Mouse (Mus musculus): ENCODE results near the gene Gm21992.

Gene Gm21992

DNA sequence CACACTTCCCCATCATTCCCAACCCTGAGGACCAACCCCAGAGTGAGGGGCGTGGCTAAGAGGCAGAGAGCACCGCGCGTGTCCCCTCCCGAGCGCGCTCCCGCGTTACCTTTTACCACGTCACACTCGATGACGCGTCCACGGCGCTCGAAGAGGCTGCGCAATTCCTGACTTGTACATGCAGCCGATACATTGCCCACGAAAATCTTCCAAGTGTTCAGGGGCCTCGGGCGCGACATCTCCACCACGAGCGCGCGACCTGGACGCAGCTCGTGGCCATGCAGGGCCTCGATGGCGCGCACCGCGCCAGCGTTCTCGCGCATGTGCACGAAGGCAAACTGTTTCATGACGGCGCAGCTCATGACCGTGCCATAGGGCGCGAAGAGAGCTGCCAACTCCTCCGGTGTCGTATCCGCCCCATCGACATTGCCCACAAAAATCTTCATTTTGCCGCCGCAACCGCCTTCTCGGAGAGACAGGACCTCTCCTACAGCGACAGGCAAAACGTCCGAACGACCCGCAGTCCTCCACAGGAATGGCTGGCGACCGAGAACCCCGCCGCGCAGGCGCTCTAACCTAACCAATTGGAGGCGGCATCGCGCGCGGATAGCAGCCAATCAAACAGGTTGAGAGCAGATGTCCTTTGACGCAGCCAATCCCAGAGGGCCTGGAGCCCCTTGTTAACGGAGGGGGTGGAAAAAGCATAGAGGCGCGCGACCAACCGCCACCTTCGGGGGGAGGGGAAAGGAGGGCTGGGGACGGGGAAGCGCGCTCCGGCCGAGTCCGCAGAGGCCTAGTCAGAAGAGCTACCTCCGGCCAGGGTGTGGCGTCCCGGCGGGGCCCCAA is at the start of gene Gm21992, which contains the start of gene Rbm14:
TSS of gene Gm21992 (minus strand) at position 550 of the 846 bp plus-strand sequence.
TSS of gene Rbm14 (minus strand) at position 572 of the 846 bp plus-strand sequence.
- peak; percentile 99 for DNase-seq

DNA sequence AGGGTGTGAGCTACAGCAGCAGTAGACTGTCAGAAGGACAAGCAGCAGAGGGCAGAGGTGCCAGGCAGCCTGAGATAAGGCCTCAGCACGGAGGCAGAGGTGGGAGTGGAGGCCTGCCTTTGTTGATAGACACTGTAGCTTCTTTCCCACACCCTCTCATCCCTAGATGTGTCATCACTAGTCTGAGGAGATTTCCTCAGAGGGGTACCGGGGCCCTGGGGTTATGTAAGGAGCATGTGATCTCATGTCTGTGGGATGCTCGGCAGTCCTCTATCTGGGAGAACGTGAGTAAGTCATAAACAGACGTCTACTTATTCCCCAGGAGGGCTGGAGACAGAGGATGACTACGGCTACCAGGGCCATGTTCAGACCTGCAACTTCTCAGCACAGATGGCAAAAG is 47.7 kb upstream of the Gm21992 start:
- no peak for DNase-seq

DNA sequence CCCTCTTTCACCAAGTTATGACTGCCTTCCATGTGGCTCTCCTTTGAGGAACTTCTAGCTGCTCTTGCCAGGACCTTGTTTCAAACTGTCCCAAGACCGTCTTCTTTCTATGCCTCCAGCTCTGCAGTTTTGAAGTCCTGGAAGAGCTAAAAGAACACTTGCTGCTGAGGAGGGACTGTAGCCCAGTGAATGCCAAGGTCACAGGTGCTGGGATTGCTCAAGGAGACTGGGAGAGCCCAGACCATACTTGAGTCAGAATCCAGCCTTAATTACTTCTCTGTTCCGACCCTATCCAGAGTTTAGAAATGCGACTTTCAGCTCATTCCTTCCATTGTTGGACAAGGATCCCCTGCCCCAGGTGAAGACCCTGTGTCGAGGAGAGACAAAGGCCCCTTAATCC is 44.5 kb upstream of the Gm21992 start:
- no peak for DNase-seq

DNA sequence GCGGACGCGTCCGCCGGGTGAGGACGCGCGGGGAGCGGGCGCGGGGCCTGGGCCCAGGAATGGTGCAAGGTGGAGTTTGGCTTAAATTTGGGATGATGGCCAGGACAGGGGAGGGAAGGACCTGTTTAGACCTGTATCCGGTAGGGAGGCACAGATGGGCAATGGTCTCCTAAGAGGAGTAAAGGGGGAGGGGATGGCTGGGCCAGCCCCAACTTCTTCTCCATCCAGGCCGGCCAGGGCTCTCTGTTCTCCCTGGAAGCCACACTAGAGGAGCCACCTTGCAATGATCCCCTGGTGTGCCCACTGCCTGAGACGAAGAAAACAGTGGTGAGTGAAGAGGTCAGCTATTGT is 44.0 kb upstream of the Gm21992 start:
- no peak for DNase-seq

DNA sequence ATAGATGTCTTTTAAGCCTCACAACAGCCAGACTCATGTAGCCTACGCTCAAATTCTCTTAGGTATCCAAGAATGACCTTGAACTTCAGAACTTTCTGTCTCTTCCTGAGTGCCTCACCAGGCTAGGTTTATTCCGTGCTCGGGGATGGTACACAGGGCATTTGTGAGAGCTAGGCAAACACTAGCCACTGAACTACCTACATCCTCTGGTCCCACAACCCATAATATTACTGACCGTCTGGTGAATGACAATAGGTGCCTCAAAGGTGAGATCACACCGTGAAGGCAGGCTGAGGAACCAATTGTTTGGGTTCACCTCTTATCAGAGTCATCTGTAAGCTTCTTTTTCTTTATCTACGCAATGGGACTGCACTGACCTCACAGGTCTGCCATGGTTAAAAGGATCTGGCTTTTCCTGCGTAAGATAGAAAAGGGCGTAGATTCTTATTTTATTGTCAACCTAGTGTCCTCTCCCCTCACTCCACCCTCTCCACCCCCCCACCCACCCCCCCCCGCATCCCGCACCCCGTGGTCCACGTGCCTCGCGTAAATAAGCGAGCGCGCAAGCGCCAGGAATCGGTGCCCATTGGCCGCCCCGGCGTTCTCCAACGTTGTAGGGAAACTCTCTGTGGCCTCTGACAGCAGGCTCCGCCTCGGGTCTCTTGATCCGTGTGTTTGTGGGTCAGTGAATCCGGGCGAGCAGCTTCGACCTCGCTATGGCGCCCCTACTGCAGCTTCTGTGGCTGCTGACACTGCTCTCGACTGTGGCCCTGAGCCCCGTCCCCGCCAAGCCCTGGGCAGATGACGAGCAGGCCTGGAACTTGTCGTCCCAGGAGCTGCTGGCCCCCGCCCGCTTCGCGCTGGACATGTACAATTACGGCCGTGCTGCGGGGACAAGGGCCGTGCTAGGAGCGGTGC is 43.4 kb upstream of the Gm21992 start, which contains the start of gene Ctsf:
TSS of gene Ctsf (plus strand) at position 579 of the 918 bp plus-strand sequence.
- peak; percentile 95 for DNase-seq

DNA sequence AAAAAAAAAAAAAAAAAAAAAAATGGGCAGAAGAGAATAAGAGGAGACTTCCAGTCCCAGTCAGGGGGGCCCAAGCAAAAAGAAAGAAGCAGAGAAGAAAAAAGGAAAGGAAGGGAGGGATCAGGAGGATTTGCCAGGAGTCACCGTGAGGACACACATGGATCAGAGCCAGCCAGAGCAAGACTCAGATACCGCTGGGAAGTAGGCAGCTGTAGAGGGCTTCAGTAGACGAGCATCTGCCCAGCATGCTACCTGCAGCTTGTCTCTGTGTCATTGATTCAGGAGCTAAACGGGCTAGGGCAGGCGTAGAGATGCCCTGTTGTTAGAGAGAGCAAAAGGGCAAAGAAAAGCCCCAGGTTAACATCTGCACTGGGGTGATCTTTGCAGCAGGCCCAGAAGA is 38.9 kb upstream of the Gm21992 start:
- no peak for DNase-seq

DNA sequence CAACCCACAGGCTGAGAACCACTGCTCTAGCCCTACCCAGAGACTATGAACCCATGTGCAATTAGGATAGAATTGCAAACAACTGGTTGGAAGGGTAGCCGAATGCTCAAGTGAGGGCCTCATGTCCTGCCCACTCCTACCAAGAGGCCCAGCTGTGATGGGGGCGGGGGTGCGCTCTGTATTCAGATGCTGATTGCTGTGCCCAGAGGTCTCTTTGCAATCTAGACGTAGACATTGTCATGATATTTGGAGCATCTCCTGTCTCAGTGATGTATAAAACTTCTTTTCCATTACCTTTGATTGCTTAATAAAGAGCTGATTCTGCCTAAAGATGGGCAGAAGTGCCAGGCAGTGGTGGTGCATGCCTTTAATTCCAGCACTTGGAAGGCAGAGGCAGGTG is 38.4 kb upstream of the Gm21992 start:
- no peak for DNase-seq

DNA sequence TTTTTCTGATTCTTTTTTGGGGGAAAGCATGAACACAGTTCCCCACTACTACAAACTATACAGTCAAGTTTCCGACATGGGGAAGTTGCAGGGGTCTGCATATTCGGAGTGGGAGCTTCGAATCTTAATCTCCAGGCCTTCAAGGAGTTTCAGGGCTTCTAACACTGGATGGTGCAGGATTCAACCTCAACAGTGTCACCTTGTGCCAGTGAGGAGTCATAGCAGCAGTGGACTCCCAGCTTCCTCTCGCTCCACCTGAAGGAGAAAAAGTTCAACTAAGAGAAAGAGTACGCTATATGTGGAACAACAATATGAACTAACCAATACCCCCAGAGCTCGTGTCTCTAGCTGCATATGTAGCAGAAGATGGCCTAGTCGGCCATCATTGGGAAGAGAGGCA is 36.1 kb upstream of the Gm21992 start:
- DNase-seq, result peak; percentile 74

DNA sequence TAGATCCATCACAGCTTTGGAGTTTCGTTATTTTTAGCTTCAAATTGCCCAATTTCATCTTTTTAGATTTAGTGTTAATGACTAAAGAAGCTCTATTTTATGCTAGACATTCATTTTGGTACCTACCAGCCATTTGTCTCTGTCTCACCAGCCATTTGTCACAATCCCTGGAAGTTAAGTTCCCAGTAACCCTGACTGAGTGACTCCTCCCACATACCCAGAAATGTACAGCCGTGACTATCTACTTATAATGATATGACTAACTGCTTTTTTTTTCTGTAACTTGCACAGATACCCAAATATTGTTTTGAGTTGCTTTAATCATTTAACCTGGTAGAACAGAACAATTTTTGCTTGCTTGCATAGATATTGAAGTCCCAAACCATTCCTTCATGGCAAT is 34.4 kb upstream of the Gm21992 start:
- DNase-seq, result no peak

DNA sequence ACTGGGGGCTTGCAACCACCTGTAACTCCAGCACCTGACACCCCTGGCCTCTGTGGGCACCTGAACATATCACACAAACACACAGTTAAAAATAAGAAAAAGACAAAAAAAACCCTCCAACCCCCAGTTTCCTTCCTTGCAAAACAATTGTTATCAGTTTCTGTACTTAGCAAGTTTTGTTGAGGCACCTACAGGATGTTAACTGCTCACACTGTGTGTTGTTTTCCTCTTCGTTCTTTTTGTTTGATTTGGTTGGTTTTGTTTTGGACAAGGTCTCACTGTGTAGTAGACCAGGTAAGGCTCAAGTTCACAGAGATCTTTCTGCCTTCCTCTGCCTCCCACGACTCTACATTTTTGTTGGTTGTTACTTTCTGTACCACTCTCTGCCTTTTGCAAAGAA is 31.2 kb upstream of the Gm21992 start:
- DNase-seq, result no peak

DNA sequence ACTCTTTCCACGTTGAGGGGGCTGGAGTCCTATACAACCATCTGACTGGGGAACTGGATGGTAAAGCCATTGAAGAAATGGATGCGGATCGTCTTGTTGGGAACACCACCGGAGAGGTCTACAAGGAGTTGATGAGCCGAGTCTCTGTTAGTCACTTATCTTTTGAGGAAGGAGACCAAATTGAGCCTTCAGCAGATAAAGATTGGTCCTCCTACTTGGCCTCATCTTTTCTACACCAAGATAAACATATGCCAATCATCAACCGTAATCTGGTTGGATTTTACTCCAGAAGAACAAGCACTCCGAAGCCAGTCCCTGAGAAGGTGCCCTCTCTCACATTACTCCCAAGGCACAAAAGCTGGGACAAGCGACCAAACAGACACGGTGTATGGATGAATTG is 29.4 kb upstream of the Gm21992 start:
- DNase-seq, result no peak

DNA sequence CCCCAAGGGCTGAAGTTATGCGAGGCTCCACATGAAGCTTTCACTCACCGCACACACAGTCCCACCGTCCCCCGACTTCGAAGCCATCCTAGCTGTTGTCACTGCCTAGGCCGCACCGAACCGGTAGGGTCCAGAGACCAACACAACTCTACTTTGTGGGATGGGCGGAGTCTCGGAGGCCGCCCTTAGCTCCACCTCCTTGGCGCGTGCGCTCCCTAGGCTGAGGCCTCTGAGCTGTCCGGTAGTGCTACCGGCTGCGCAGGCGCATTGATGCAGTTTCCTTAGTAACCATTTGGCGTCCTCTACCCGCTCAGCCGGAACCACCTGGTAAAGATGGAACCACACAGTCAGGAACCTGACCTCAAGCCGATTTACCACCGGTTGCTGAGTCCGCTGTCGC is 27.7 kb upstream of the Gm21992 start, which contains the start of the genes Ccs and Ccdc87:
TSS of gene Ccs (minus strand) at position 184 of the 400 bp plus-strand sequence.
TSS of gene Ccdc87 (plus strand) at position 218 of the 400 bp plus-strand sequence.
- peak; percentile 99 for DNase-seq

DNA sequence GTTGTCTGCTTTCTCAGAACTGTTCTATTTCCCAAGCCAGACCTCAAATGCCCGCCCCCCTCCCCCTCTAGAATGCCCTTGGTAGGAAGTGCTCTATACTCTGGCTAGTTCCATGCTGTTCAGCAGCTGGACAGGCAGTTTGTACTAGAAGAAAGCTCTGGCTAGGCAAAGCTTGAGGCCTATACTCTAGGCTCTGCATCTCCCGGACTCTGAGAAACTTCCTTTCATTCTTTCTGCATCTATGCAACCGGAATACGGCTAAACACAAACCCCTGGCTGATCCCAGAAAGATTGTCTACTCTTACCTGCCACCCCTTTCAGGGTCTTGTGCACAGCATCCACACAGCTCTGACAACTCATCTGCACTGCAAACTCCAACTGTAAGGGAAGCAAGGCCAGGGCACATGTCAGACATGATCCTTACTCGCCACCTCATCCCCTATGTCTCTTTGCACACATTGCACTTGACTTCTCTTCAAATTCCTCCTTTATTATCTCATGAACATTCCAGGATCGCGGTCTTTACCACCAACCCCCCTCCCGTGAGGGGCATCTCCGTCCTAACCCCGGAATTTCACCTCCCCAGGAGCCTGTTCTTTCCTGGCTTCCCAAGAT is 27.2 kb upstream of the Gm21992 start:
- DNase-seq, result no peak

DNA sequence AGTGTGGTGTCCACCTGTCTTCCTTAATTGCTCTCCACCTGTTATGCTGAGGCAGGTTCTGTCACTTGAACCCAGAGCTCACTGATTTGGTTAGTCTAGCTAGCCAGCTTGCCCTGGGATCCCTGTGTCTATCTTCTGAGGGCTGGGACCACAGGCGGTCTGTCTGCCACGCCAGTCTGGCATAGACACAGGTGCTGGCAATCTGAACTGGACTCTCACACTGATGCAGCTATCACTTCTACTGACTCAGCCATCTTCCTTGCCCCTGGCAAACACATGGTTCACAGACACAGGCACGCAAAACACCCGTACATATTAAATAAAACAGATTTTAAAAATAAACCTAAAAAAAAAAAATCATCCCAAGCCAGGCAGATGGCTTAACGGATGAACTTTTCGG is 25.6 kb upstream of the Gm21992 start:
- DNase-seq, result peak; percentile 27

DNA sequence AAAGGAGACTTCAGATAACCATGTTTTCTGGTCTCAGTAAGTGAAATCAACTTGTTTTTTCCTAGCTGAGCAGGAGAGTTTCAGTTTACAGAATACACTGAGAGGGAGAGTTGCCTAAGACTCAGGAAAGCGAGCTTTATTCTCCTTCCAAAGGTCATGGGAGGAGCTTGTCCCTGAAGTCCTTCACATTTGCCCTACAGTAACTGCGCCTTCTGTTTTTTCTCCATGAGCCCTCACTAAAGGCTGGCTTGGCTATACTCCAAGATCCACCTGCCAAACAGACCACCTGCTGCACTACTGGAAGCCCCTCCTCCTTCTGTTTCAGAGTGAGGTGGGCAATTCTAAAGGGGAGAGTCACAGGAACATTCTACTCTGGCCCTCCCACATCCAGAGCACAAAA is 24.7 kb upstream of the Gm21992 start:
- peak; percentile 78 for DNase-seq

DNA sequence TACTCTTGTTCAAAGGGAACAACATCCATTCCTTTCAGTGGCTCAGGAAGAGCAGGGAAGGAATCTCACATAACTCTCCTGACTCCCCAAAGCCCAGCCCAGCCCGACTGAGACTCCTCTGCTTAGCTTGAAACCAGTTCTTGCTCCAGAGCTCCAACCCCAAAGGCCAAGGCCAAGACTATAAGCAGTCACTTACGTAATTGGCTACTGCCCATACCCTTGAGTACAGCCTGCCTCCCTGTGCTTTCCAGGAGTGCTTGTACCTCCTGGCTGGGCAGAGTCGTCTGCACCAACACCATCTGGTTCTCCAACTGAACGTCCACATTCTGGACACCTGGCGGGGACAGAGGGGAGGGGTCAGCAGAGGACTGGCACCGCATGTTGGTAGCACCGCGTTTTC is 22.6 kb upstream of the Gm21992 start:
- no peak for DNase-seq

DNA sequence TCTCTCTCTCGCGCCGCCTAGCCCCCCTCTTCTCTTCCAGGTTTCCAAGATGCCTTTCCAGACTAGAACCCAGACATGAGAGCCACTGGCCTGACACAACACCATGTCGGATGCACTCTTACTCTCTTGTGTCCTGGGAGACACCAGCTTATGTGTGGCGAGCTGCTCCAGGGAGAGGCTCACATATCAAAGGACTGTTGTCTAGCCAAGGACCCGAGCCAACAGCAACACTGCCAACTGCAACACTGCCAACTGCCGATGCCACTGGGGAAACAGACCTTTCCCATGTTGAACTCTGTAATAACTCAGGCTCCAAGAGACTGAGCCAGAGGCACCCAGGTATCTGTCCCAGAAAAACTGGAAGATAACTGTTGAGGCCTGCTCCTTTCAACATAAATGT is 17.7 kb upstream of the Gm21992 start:
- DNase-seq, result peak; percentile 79

DNA sequence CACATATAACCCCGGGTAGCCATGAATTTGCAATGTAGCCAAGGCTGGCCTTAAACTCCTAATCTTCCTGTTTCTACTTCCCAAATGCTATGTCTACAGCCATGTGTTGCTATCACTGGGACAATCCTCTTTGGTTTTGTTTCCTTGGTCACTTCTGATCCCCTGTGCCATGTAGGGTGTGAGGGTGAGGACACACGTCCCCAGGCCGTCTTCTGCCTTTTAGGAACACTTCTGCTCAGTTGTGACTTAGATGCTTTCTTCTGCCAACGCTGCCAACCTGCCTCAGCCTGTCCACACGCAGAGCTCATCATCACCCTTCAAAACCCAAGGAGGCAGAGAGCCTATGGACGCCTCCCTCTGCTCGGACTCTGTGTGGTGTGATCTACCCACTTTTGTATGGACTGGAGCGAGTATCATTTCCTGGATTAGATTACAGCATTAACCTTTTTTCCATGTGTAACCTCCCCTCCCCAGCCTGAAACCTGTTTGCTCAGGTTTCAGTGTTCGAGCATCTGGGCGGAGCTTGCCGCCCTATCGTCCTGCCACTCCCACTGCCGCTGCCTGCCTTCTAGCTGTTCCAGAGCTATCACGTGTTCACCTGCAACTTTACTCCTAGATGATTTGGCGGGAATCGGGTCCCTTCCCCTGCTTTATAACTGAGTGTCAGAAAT is 17.2 kb upstream of the Gm21992 start:
- peak; percentile 79 for DNase-seq

DNA sequence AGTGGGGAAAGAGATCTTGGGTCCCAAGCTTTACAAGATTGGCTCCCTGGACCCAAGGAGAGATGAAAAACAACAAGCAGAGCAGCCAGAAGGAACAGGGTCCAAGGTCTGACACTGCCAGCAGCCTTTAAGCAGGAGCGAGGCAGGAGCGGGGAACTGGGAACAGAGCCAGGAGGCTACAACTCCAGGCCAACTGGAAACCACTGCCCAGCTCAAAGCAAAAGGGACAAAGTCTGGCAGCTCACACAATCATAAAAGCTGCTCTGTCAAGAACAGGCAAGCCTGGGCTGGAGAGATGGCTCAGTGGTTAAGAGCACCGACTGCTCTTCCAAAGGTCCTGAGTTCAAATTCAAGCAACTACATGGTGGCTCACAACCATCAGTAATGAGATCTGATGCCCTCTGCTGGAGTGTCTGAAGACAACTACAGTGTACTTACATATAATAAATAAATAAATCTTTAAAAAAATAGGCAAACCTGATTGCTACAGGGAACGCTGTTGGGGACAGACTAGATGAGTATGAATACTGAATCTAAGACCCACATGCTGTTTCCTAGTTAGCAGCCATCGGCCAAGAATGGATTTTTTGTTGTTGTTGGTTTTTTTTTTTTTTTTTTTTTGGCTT is 9.4 kb upstream of the Gm21992 start:
- DNase-seq, result peak; percentile 98

DNA sequence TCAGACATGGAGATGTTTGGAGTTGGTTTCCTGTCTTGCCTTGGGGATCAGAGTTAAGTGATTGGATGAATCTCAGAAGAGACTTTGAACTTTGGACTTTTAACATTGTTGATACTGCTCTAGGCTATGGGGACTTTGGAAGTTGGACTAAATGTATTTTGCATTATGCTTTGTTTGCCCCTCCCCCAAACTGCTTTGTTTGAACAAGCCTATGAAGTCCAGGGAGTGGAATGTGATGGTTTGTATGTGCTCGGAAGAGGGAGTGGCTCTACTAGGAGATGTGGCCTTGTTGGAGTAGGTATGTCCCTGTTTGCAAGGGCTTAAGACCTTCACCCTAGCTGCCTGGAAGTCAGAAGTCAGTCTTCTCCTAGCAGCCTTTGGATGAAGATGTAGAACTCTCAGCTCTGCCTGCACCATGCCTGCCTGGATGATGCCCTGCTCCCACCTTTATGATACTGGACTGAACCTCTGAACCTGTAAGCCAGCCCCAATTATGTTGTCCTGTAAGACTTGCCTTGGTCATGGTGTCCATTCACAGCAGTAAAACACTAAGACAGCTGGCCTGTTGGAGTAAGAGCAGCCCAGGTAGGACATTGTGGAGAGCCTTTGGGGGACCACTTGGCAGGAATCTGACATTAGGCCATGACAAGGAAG is 5.9 kb upstream of the Gm21992 start:
- DNase-seq, result peak; percentile 60

DNA sequence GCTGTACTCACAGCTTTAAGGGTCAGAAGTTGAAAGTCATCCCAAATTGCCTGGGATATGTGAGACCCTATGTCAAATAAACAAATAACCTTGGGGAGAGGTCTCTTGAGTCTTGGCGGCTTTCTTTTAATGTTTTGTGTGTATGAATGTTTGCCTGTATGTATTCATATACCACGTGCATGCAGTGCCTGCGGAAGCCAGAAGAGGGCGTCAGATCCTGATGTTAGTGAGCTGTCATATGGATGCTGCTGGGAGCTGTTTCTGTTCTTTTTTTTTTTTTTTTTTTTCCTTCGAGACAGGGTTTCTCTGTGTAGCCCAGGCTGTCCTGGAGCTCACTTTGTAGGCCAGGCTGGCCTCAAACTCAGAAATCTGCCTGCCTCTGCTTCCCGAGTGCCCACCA is 1.6 kb upstream of the Gm21992 start:
- DNase-seq, result peak; percentile 56

All from kidney, adult 9 months (tissue).